Mouse (Mus musculus): ENCODE measurements around the gene Armh2. TPM values are rescaled to one million over a fixed set of nuclear protein-coding genes. Genes with fewer than 3 reads are reported as not detected.

The Armh2 gene
- polyA plus RNA-seq, 1 experiment from 2014 or later = not detected

DNA sequence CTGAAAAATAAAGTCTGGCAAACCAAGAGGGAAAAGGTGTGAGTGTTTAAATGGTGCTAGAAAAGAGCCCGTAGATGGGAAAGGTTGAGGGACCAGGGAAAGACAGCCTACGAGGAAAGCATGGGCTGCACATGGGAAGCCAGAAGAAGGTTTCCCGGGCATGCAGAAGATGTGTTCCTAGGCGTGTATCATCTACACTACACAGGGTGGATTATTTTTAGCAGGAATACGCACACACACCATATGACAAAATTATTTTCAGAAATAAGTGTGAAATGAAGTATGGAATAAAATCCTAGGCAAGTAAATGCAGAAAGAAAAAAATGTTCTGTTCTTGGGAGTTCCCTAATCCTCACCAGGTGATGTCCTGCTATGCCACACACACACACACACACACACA, 46.4 kb downstream of the Armh2 start:
- Histone ChIP-seq H3K4me1 (no peaks in the 10 kb centered on the region), H3K4me2 (replicated peaks) (no peak overlapping the region), H3K27me3 (no peaks in the 10 kb centered on the region), H3K4me3 (no peak overlapping the region), H3K9ac (no peak overlapping the region), H3K27ac (no peak overlapping the region), H3K9me3 (no peaks in the 10 kb centered on the region), H3K36me3 (no peaks in the 10 kb centered on the region)
- no peak for ATAC-seq (ENCODE audit: insufficient number of reproducible peaks, insufficient read depth, low FRiP score, low TSS enrichment)
- 87% methylated on average over 5 of the region's 5 CpGs for WGBS

DNA sequence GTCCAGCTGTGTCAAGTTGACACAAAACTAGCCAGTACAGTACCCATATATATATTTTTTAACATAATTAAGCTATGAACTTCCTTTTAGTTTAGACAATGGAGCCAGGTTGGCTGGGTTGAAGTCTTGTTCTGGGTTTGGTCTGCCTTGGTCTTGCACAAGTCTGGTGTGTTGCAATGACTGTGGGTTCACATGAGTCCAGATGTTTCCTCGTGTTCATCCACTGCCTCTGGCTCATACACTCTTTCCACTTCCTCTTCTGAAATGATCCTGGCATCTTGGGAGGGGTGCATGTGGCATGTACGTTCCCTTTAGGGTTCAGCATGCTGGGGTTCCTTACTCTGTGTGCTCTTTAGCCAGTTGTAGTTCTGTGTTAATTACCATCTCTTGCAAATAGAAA, 50.3 kb downstream of the Armh2 start:
- Histone ChIP-seq H3K4me3 (no peak overlapping the region), H3K9me3 (no peaks in the 10 kb centered on the region), H3K4me1 (no peaks in the 10 kb centered on the region), H3K36me3 (no peaks in the 10 kb centered on the region), H3K27ac (no peak overlapping the region), H3K4me2 (replicated peaks) (no peak overlapping the region), H3K27me3 (no peaks in the 10 kb centered on the region), H3K9ac (no peak overlapping the region)
- no peak for ATAC-seq (ENCODE audit: insufficient number of reproducible peaks, insufficient read depth, low FRiP score, low TSS enrichment)
- WGBS = 73% methylated on average over 2 of the region's 2 CpGs

GRCm38 (mm10) chr13:24792411-24793045, 51.5 kb downstream of the Armh2 start:
- no peak overlapping the region for H3K4me2 ChIP-seq (replicated peaks)
- H3K36me3 ChIP-seq = no peaks in the 10 kb centered on the region
- no peak overlapping the region for H3K27ac ChIP-seq
- no peak overlapping the region for H3K4me3 ChIP-seq
- WGBS = 92% methylated on average over 9 of the region's 9 CpGs
- no peak for ATAC-seq (ENCODE audit: insufficient number of reproducible peaks, insufficient read depth, low FRiP score, low TSS enrichment)
- no peaks in the 10 kb centered on the region for H3K9me3 ChIP-seq
- no peaks in the 10 kb centered on the region for H3K4me1 ChIP-seq
- H3K9ac ChIP-seq = no peak overlapping the region
- no peaks in the 10 kb centered on the region for H3K27me3 ChIP-seq

Other genes with a start within 250 kb of the Armh2 start
- gene Ripor2, start 159.0 kb upstream of the Armh2 start, polyA plus RNA-seq (2016; fragmentation: Nextera tagmentation; extraction: Ambion mirVana) = 6.1 and 9.2 TPM in 2 replicates
- gene Gmnn, start 20.7 kb downstream of the Armh2 start, polyA plus RNA-seq (2016; fragmentation: Nextera tagmentation; extraction: Ambion mirVana) = 109 and 113 TPM in 2 replicates
- 16.4 and 17.3 TPM in 2 replicates for gene BC005537, start 60.4 kb downstream of the Armh2 start, polyA plus RNA-seq (2016; fragmentation: Nextera tagmentation; extraction: Ambion mirVana)
- gene Acot13, start 90.3 kb downstream of the Armh2 start, polyA plus RNA-seq (2016; fragmentation: Nextera tagmentation; extraction: Ambion mirVana) = 64.9 and 66.1 TPM in 2 replicates
- gene Tdp2, start 90.4 kb downstream of the Armh2 start, polyA plus RNA-seq (2016; fragmentation: Nextera tagmentation; extraction: Ambion mirVana) = 67.6 and 71.4 TPM in 2 replicates
- 0.58 and 0.73 TPM in 2 replicates for gene D130043K22Rik, start 103.9 kb downstream of the Armh2 start, polyA plus RNA-seq (2016; fragmentation: Nextera tagmentation; extraction: Ambion mirVana)
- 8.1 and 8.5 TPM in 2 replicates for gene Aldh5a1, start 196.4 kb downstream of the Armh2 start, polyA plus RNA-seq (2016; fragmentation: Nextera tagmentation; extraction: Ambion mirVana)
- gene Gpld1, start 201.9 kb downstream of the Armh2 start, polyA plus RNA-seq (2016; fragmentation: Nextera tagmentation; extraction: Ambion mirVana) = 1.1 TPM in 2 replicates